Mouse (Mus musculus) lung, embryonic 15.5 days (tissue): ENCODE data around the gene Kat8. TPM values are rescaled to one million over a fixed set of nuclear protein-coding genes. Genes with fewer than 3 reads are reported as not detected.

Source experiments
- ATAC-seq: fragments of 200-750 bp; cut with Nextera tagmentation; 2 replicates; pipeline ENCODE4 v1.8.0; 2017; ENCODE audit warnings: moderate number of reproducible peaks, borderline replicate concordance; ENCODE audit not compliant: low FRiP score, low TSS enrichment; ENCODE audit errors: extremely low read depth
- H3K27ac ChIP-seq: fragments of 300-500 bp; sonication (generic); 2 replicates; pipeline ENCODE4 v1.5.1; 2015; ENCODE audit warnings: moderate library complexity, mild to moderate bottlenecking, inconsistent platforms
- H3K27me3 ChIP-seq: fragments of 300-500 bp; sonication (generic); 2 replicates; pipeline ENCODE4 v1.6.1; 2015; ENCODE audit warnings: inconsistent platforms
- H3K36me3 ChIP-seq: fragments of 300-500 bp; sonication (generic); 2 replicates; pipeline ENCODE4 v1.6.1; 2015; ENCODE audit warnings: inconsistent platforms
- H3K4me1 ChIP-seq: fragments of 300-500 bp; sonication (generic); 2 replicates; pipeline ENCODE4 v1.6.1; 2015; ENCODE audit warnings: inconsistent platforms
- H3K4me2 ChIP-seq: fragments of 300-500 bp; sonication (generic); 2 replicates; pipeline ENCODE4 v1.6.1; 2015; ENCODE audit warnings: inconsistent platforms, mild to moderate bottlenecking, moderate library complexity
- H3K4me3 ChIP-seq: fragments of 300-500 bp; sonication (generic); 2 replicates; pipeline ENCODE4 v1.5.1; 2015; ENCODE audit warnings: mild to moderate bottlenecking, inconsistent platforms
- H3K9ac ChIP-seq: fragments of 300-500 bp; sonication (generic); 2 replicates; pipeline ENCODE4 v1.6.1; 2015; ENCODE audit warnings: inconsistent platforms
- H3K9me3 ChIP-seq: fragments of 300-500 bp; sonication (generic); 2 replicates; pipeline ENCODE4 v1.6.1; 2016; ENCODE audit warnings: inconsistent platforms
- WGBS: fragments of 180-500 bp; shearing (Covaris S2); methylation state at CpG from one replicate; pipeline ENCODE4 v1.1.7; 2015; 5-methylcytosine and 5-hydroxymethylcytosine counted together
- polyA plus RNA-seq: library from polyadenylated mRNA; unstranded; fragments of >200 nt; fragmentation: Nextera tagmentation; extraction: Ambion mirVana; gene quantifications from 2 replicates; pipeline ENCODE4 v1.2.1, GENCODE M21; 2015

Gene Kat8
- polyA plus RNA-seq, 1 experiment from 2014 or later, result 44.3 TPM

- no peaks in the 10 kb centered on the region for H3K27me3 ChIP-seq
- H3K27ac ChIP-seq, result peak overlapping the region; percentile 49
- WGBS, result 55% methylated on average over 6 of the region's 6 CpGs
- H3K4me1 ChIP-seq, result peaks cover 48% of the 10 kb centered on the region
- H3K9me3 ChIP-seq, result no peaks in the 10 kb centered on the region
- H3K4me3 ChIP-seq, result no peak overlapping the region
- H3K9ac ChIP-seq, result no peak overlapping the region
- peaks cover 47% of the 10 kb centered on the region for H3K36me3 ChIP-seq
- no peak overlapping the region for H3K4me2 ChIP-seq
- ATAC-seq, result no peak
Observed at GRCm38 (mm10) chr7:127922451-127923275, 10.3 kb downstream of the Kat8 start.

- Histone ChIP-seq H3K36me3 (peaks cover 39% of the 10 kb centered on the region), H3K4me1 (peaks cover 48% of the 10 kb centered on the region), H3K27ac (peak overlapping the region; percentile 76), H3K9ac (0 out of 2 replicates have a peak overlapping the region, but pooled peaks have one; percentile 10), H3K9me3 (no peaks in the 10 kb centered on the region), H3K4me3 (no peak overlapping the region), H3K27me3 (0 out of 2 replicates have a peak, but pooled peaks cover 3% of the 10 kb centered on the region), H3K4me2 (0 out of 2 replicates have a peak overlapping the region, but pooled peaks have one; percentile 4)
- WGBS, result 76% methylated on average over 5 of the region's 5 CpGs
- no peak for ATAC-seq
Observed at GRCm38 (mm10) chr7:127923714-127924113, 11.4 kb downstream of the Kat8 start.

- Histone ChIP-seq H3K4me3 (peak overlapping the region; percentile 5; the same call in 1 of the 2 replicates), H3K4me1 (peaks cover 50% of the 10 kb centered on the region), H3K4me2 (peak overlapping the region; percentile 27), H3K9ac (no peak overlapping the region), H3K27ac (peak overlapping the region; percentile 96), H3K27me3 (peaks cover 16% of the 10 kb centered on the region), H3K36me3 (peaks cover 39% of the 10 kb centered on the region), H3K9me3 (no peaks in the 10 kb centered on the region)
- peak; percentile 77 for ATAC-seq
- 47% methylated on average over 5 of the region's 5 CpGs for WGBS
Observed at GRCm38 (mm10) chr7:127925252-127925651, 12.9 kb downstream of the Kat8 start.

GRCm38 (mm10) chr7:127926066-127926465 lies 13.8 kb downstream of the Kat8 start:
- peak overlapping the region; percentile 5; the same call in 1 of the 2 replicates for H3K4me3 ChIP-seq
- H3K4me2 ChIP-seq, result peak overlapping the region; percentile 50; the same call in 1 of the 2 replicates
- WGBS, result 70% methylated on average over 8 of the region's 8 CpGs
- peaks cover 33% of the 10 kb centered on the region for H3K36me3 ChIP-seq
- no peak for ATAC-seq
- H3K9ac ChIP-seq, result no peak overlapping the region
- peaks cover 20% of the 10 kb centered on the region for H3K27me3 ChIP-seq
- H3K9me3 ChIP-seq, result no peaks in the 10 kb centered on the region
- H3K4me1 ChIP-seq, result peaks cover 58% of the 10 kb centered on the region
- peak overlapping the region; percentile 96 for H3K27ac ChIP-seq

GRCm38 (mm10) chr7:127926846-127927245 lies 14.5 kb downstream of the Kat8 start:
- H3K4me2 ChIP-seq, result peak overlapping the region; percentile 50
- no peaks in the 10 kb centered on the region for H3K9me3 ChIP-seq
- H3K9ac ChIP-seq, result peak overlapping the region; percentile 13; the same call in 1 of the 2 replicates
- H3K4me3 ChIP-seq, result no peak overlapping the region
- peaks cover 33% of the 10 kb centered on the region for H3K36me3 ChIP-seq
- 76% methylated on average over 11 of the region's 11 CpGs for WGBS
- peaks cover 66% of the 10 kb centered on the region for H3K4me1 ChIP-seq
- no peak for ATAC-seq
- H3K27me3 ChIP-seq, result peaks cover 20% of the 10 kb centered on the region
- peak overlapping the region; percentile 96 for H3K27ac ChIP-seq

GRCm38 (mm10) chr7:127927726-127928125 lies 15.4 kb downstream of the Kat8 start:
- H3K27me3 ChIP-seq, result peaks cover 20% of the 10 kb centered on the region
- peaks cover 30% of the 10 kb centered on the region for H3K36me3 ChIP-seq
- ATAC-seq, result no peak
- peak overlapping the region; percentile 49 for H3K4me3 ChIP-seq
- peak overlapping the region; percentile 50 for H3K4me2 ChIP-seq
- H3K27ac ChIP-seq, result peak overlapping the region; percentile 96
- peaks cover 69% of the 10 kb centered on the region for H3K4me1 ChIP-seq
- 77% methylated on average over 11 of the region's 11 CpGs for WGBS
- peak overlapping the region; percentile 29; the same call in 1 of the 2 replicates for H3K9ac ChIP-seq
- H3K9me3 ChIP-seq, result no peaks in the 10 kb centered on the region

GRCm38 (mm10) chr7:127928596-127928995 lies 16.3 kb downstream of the Kat8 start:
- H3K4me2 ChIP-seq, result peak overlapping the region; percentile 50
- WGBS, result 26% methylated on average over 5 of the region's 5 CpGs
- peak overlapping the region; percentile 59 for H3K9ac ChIP-seq
- peaks cover 26% of the 10 kb centered on the region; the same call in 1 of the 2 replicates for H3K36me3 ChIP-seq
- peak overlapping the region; percentile 96 for H3K27ac ChIP-seq
- no peaks in the 10 kb centered on the region for H3K9me3 ChIP-seq
- peaks cover 67% of the 10 kb centered on the region for H3K4me1 ChIP-seq
- H3K4me3 ChIP-seq, result peak overlapping the region; percentile 49
- peaks cover 20% of the 10 kb centered on the region for H3K27me3 ChIP-seq
- no peak for ATAC-seq

GRCm38 (mm10) chr7:127929923-127930322 lies 17.6 kb downstream of the Kat8 start, which contains the start of gene Prss8:
Gene Prss8 (minus strand): TSS chr7:127930104.
- Histone ChIP-seq H3K27me3 (peaks cover 20% of the 10 kb centered on the region), H3K27ac (peak within 1 kb of the TSS; percentile 96), H3K9ac (peak within 1 kb of the TSS; percentile 59), H3K4me2 (peak within 1 kb of the TSS; percentile 50), H3K9me3 (no peaks in the 10 kb centered on the region), H3K36me3 (peaks cover 17% of the 10 kb centered on the region; the same call in 1 of the 2 replicates), H3K4me3 (peak within 1 kb of the TSS; percentile 49), H3K4me1 (peaks cover 65% of the 10 kb centered on the region)
- no peak for ATAC-seq
- WGBS, result 12% methylated on average over 6 of the region's 6 CpGs

GRCm38 (mm10) chr7:127930636-127931035 lies 18.3 kb downstream of the Kat8 start:
- no peak overlapping the region for H3K4me3 ChIP-seq

GRCm38 (mm10) chr7:127931351-127932135 lies 19.2 kb downstream of the Kat8 start:
- Histone ChIP-seq H3K4me2 (peak overlapping the region; percentile 31), H3K4me3 (0 out of 2 replicates have a peak overlapping the region, but pooled peaks have one; percentile 5), H3K9ac (peak overlapping the region; percentile 14; the same call in 1 of the 2 replicates), H3K36me3 (peaks cover 5% of the 10 kb centered on the region; the same call in 1 of the 2 replicates), H3K27ac (peak overlapping the region; percentile 96), H3K27me3 (peaks cover 20% of the 10 kb centered on the region), H3K9me3 (no peaks in the 10 kb centered on the region), H3K4me1 (peaks cover 62% of the 10 kb centered on the region)
- 0 out of 2 replicates have a peak, but pooled peaks have one; percentile 19 for ATAC-seq
- 21% methylated on average over 13 of the region's 13 CpGs for WGBS

More at GRCm38 (mm10) chr7:127930636-127931035, 18.3 kb downstream of the Kat8 start:
- peak overlapping the region; percentile 96 for H3K27ac ChIP-seq
- H3K9ac ChIP-seq, result no peak overlapping the region
- no peaks in the 10 kb centered on the region for H3K9me3 ChIP-seq
- peaks cover 20% of the 10 kb centered on the region for H3K27me3 ChIP-seq
- H3K4me1 ChIP-seq, result peaks cover 64% of the 10 kb centered on the region
- H3K4me2 ChIP-seq, result peak overlapping the region; percentile 50
- H3K36me3 ChIP-seq, result peaks cover 10% of the 10 kb centered on the region; the same call in 1 of the 2 replicates
- WGBS, result 51% methylated on average over 5 of the region's 5 CpGs
- ATAC-seq, result no peak
